Mouse (Mus musculus) yolk sac, embryonic 10.5 days (tissue): ENCODE measurements at regions not wholly inside any gene's neighbourhood (a gene's known extent, or its start where the extent isn't known, plus 50 kb on each side); places are given as distances from the start of the nearest gene placed in this dataset.

Experiments
- DNase-seq: peaks from one replicate; pipeline ENCODE4 v3.0.0-alpha.2; 2017; ENCODE audit warnings: low spot score

- no peak for DNase-seq
These were observed 221.0 kb upstream of the Foxq1 start for GRCm38 (mm10) chr13:31334981-31335380.

GRCm38 (mm10) chr13:31337631-31338030, 218.3 kb upstream of the Foxq1 start:
- DNase-seq, result no peak

- no peak for DNase-seq
These were observed 216.5 kb upstream of the Foxq1 start for GRCm38 (mm10) chr13:31339386-31339785.

GRCm38 (mm10) chr13:31339901-31340300, 216.0 kb upstream of the Foxq1 start:
- no peak for DNase-seq

GRCm38 (mm10) chr13:31340363-31340948, 215.5 kb upstream of the Foxq1 start:
- no peak for DNase-seq

- no peak for DNase-seq
These were observed 214.4 kb upstream of the Foxq1 start for GRCm38 (mm10) chr13:31341282-31342100.

- peak; percentile 83 for DNase-seq
These were observed 209.7 kb upstream of the Foxq1 start for GRCm38 (mm10) chr13:31346205-31346604.

GRCm38 (mm10) chr13:31347000-31347399, 208.9 kb upstream of the Foxq1 start:
- no peak for DNase-seq

GRCm38 (mm10) chr13:31349671-31350070, 206.3 kb upstream of the Foxq1 start:
- no peak for DNase-seq

- DNase-seq, result no peak
These were observed 204.5 kb upstream of the Foxq1 start for GRCm38 (mm10) chr13:31351481-31351880.

GRCm38 (mm10) chr13:31352825-31353224, 203.1 kb upstream of the Foxq1 start:
- no peak for DNase-seq

GRCm38 (mm10) chr13:31359353-31359752, 196.6 kb upstream of the Foxq1 start:
- DNase-seq, result no peak

- no peak for DNase-seq
These were observed 193.5 kb upstream of the Foxq1 start for GRCm38 (mm10) chr13:31362386-31362785.

GRCm38 (mm10) chr13:31364369-31364768, 191.6 kb upstream of the Foxq1 start:
- DNase-seq, result no peak

- no peak for DNase-seq
These were observed 188.7 kb upstream of the Foxq1 start for GRCm38 (mm10) chr13:31367226-31367625.

- peak; percentile 74 for DNase-seq
These were observed 186.8 kb upstream of the Foxq1 start for GRCm38 (mm10) chr13:31369182-31369581.

GRCm38 (mm10) chr13:31370873-31371272, 185.1 kb upstream of the Foxq1 start:
- DNase-seq, result no peak

- no peak for DNase-seq
These were observed 181.9 kb upstream of the Foxq1 start for GRCm38 (mm10) chr13:31374006-31374405.

- DNase-seq, result no peak
These were observed 162.3 kb upstream of the Foxq1 start for GRCm38 (mm10) chr13:31393421-31394215.

- peak; percentile 74 for DNase-seq
These were observed 159.6 kb upstream of the Foxq1 start for GRCm38 (mm10) chr13:31396216-31396910.

- peak; percentile 24 for DNase-seq
These were observed 158.7 kb upstream of the Foxq1 start for GRCm38 (mm10) chr13:31397246-31397645.

GRCm38 (mm10) chr13:31400401-31400800, 155.5 kb upstream of the Foxq1 start:
- DNase-seq, result peak; percentile 3
